Mouse (Mus musculus) heart, postnatal 14 days (tissue): Measurements from ENCODE around the gene Ina. TPM values are rescaled to one million over a fixed set of nuclear protein-coding genes. Genes with fewer than 3 reads are reported as not detected.

ENCODE experiments used
- DNase-seq, 2 experiments: peaks; one replicate each; pipeline ENCODE4 v3.0.0; 2021 to 2022
- intact Hi-C: fragments of 180-260 bp; cut with DNase I; formaldehyde crosslinking; loops from one replicate; pipeline ENCODE4 v1.15.1; 2025
- total RNA-seq, 2 experiments: library from RNA; stranded (reverse); gene quantifications; 2 replicates each; pipeline ENCODE4 v1.2.3; 2021

Ina gene
- total RNA-seq, 2 experiments from 2014 or later: not detected

DNA sequence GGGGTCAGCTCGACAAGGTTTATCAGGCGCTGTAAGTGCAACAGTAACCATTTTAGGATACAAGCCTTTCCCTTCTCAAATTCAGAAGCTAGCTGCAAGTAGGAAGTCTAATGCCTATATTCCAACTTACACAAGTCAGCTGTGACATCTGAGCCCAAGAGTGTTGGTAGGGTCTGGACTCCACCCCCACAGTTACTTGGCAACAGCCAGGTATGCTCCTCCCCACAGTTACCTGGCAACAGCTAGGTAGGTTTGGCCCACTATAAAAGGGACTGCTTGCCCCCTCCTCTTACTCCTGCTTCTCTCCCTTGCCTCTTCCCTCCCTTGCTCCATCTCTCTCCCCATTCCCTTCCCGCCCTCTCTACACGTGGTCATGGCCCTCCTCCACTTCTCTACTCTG is 34.6 kb downstream of the Ina start:
- intact Hi-C loops: loop anchor here (10.0 kb wide), 1 partner anchor 374 kb away; the partner anchor contains the start of gene Cyp17a1
- no peak for DNase-seq

GRCm38 (mm10) chr19:47049840-47050239 is 35.3 kb downstream of the Ina start:
- no peak for DNase-seq
- intact Hi-C loops: loop anchor here (10.0 kb wide), 1 partner anchor 375 kb away; the partner anchor contains the start of gene Cyp17a1

DNA sequence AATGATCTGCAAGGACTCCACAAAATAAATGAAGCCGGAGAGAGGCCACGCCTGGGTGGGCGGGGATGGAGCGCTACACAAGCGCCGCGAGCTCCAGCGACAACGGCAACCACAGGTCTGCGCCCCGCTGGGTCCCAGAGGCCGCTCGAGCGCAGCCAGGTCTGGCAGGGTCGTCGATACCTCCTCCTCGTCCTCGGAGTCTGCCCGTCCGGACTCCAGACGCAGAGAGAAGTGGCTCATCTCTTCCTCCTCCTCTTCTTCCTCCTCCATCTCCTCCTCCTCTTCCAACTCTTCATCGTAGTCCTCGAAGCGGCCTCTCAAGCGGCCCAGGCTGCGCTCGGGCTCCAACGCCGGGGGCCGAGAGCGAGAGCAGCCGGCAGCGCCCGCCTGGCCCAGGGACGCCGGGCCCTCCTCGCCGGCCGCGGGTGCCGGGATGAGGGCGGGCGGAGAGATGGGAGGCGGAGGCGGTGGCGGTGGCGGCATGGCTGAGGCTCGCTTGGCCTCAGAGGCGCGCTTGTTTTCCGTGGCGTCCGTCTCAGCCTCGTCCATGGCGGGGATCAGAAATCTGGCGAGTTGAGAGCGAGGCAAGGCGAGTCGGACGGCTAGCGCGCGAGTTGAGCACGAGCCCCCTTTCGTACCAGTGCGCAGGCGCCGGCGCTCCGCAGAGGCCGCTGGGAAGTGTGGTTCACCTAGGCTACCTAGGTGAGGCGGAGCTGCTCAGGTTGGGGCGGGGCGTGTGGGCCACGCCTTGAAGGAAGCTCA is 36.0 kb downstream of the Ina start, which contains the start of gene Pcgf6:
TSS of gene Pcgf6 (minus strand) at position 636 of the 762 bp plus-strand sequence.
- intact Hi-C loops: no loop called here
- peak; percentile 75 for DNase-seq

DNA sequence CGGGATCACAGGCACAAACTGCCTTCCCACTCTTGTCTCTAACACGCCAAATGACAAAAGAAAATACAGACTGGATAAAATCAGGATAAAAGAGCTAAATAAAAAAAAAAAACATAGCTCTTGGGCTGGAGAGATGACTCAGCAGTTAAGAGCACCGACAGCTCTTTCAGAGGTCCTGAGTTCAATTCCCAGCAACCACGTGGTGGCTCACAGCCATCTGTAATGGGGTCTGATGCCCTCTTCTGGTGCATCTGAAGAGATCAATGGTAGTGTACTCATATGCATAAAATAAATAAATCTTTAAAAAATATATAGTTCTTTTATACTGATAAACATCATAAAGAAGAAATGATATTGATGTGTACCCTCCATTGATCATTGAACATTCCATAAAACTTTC is 38.4 kb downstream of the Ina start:
- intact Hi-C loops: no loop called here
- no peak for DNase-seq

GRCm38 (mm10) chr19:47053471-47053870 is 39.0 kb downstream of the Ina start:
- intact Hi-C loops: no loop called here
- DNase-seq: no peak

DNA sequence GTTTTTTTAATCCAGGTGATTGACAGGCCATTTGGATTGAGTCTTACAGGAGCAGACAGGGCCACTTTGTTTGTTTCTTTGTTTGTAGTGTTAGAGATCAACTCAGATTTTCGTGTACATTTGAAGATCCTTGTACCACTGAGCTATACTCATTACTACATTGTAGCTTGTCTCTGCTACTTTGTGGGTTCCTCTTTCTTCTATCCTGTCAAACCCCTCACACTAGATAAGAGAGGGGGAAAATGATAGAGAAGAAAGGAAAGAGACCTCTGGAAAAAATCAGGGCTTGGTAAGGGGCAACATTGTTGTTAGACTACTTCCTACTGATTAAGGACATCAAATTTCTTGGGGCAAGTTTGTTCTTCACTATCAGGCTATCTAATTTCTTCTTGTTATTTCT is 43.2 kb downstream of the Ina start:
- intact Hi-C loops: no loop called here

GRCm38 (mm10) chr19:47065860-47066259 is 51.4 kb downstream of the Ina start:
- no peak for DNase-seq
- intact Hi-C loops: no loop called here

More for the DNA sequence above, 43.2 kb downstream of the Ina start:
- DNase-seq: no peak

DNA sequence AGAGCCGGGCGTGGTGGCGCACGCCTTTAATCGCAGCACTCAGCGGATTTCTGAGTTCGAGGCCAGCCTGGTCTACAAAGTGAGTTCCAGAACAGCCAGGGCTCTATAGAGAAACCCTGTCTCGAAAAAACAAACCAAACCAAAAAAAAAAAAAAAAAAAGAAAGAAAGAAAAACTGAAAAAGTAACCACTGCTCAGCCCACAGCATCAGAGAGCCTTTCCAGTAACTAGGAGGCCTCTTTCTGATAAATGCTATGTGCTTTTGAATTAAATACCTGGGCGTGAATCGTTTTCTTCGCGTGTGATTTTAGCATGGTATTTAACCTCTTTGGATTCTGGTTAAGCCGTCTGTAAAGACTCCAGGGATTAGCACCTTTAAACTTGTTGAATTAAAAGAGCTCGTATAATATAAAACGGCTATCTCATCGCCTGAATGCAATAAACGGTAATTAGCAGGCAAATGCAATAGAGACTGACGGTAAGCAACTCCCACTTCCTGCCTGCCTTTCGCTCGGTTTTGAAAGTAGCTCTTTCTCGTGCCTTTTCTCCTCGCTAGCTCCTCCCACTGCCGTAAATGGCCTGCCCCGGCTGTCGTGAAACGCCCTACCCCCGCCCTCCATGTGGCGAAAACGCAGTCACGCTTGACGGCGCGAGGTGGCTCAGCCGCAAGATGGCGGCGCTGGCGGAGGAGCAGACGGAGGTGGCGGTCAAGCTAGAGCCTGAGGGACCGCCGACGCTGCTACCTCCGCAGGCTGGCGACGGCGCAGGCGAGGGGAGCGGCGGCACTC is 52.8 kb downstream of the Ina start, which contains the start of gene Taf5:
TSS of gene Taf5 (plus strand) at position 651 of the 787 bp plus-strand sequence.
- DNase-seq: peak; percentile 96 to 98
- intact Hi-C loops: no loop called here

- peak; percentile 87 to 88 for DNase-seq
- intact Hi-C loops: no loop called here
Observed at GRCm38 (mm10) chr19:47067924-47068611, 53.6 kb downstream of the Ina start.

Other genes with a start within 250 kb of the Ina start
- gene Nt5c2, start 455 bp downstream of the Ina start, total RNA-seq: 10 to 100 TPM; 64.9 to 75.1 TPM
- 1 to 10 TPM; 2.8 to 2.9 TPM for gene Pcgf6, start 36.2 kb downstream of the Ina start, total RNA-seq
- gene Taf5, start 53.0 kb downstream of the Ina start, total RNA-seq: 1 to 10 TPM; 3.6 to 3.8 TPM
- gene Usmg5, start 75.9 kb downstream of the Ina start, total RNA-seq: 1,000 to 10,000 TPM; 2,083 to 2,242 TPM
- 10 to 100 TPM; 11.7 to 12.3 TPM for gene Pdcd11, start 76.1 kb downstream of the Ina start, total RNA-seq
- gene Calhm2, start 123.6 kb downstream of the Ina start, total RNA-seq: 1 to 10 TPM; 4.1 to 5.2 TPM
- gene Calhm1, start 129.6 kb downstream of the Ina start, total RNA-seq: not detected
- gene Calhm3, start 143.1 kb downstream of the Ina start, total RNA-seq: not detected
- gene Neurl1a, start 164.1 kb downstream of the Ina start, total RNA-seq: 1 to 10 TPM in 1 of 2 experiments, under 1 TPM in 1; 0.69 to 1.0 TPM